Mouse (Mus musculus) adrenal gland, adult 10 weeks (tissue): ENCODE data around the gene Ppm1a. TPM values are rescaled to one million over a fixed set of nuclear protein-coding genes. Genes with fewer than 3 reads are reported as not detected.

Experiments
- polyA plus RNA-seq: library from polyadenylated mRNA; stranded (reverse); fragments of 350-450 nt; fragmentation: Illumina TruSeq; extraction: RNeasy Lipid Tissue Mini Kit (QIAGEN cat#74804); gene quantifications from one replicate; pipeline ENCODE4 v1.2.3, GENCODE M21; 2014; ENCODE audit warnings: low read depth, low replicate concordance

Gene Ppm1a
- polyA plus RNA-seq = 282 TPM

DNA sequence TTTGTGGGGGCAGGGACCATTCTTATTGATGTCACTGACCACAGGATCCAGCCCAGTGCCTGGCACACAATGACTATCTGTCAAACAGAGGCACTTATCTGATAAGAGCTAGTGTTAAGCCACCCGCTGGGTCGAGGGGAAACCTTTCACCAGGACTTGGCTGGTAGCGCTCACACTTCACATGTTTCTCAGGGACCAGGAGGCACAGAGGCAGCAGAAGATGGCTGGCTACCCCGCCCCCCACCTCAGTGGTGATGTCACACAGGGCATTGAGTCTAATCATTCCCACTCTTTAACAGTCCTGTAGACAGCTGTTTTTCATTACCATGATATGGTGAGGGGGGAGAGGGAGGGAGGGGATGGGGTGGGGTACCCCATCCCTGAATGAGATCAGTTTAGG is at the start of gene Ppm1a:
Ppm1a (plus strand) TSS at position 370 of the 400 bp plus-strand sequence.

Other genes starting within 250 kb of the Ppm1a start
- gene Pcnx4, start 221.1 kb upstream of the Ppm1a start, polyA plus RNA-seq = 8.5 TPM
- not detected for gene Gm4756, start 107.8 kb upstream of the Ppm1a start, polyA plus RNA-seq
- 138 TPM for gene Dhrs7, start 92.5 kb upstream of the Ppm1a start, polyA plus RNA-seq
- not detected for gene Six6, start 182.4 kb downstream of the Ppm1a start, polyA plus RNA-seq
- gene 4930447C04Rik, start 183.3 kb downstream of the Ppm1a start, polyA plus RNA-seq = 0.41 TPM